Mouse (Mus musculus) heart, postnatal 25 days (tissue): ENCODE measurements around the gene Cfap58. TPM values are rescaled to one million over a fixed set of nuclear protein-coding genes. Genes with fewer than 3 reads are reported as not detected.
A peak's percentile ranks its signal among the peaks of the same experiment; 100 is the strongest.

ENCODE experiments used
- DNase-seq: peaks from one replicate; pipeline ENCODE4 v3.0.0; 2022; ENCODE audit warnings: low spot score
- intact Hi-C: fragments of 180-260 bp; cut with DNase I; formaldehyde crosslinking; loops from one replicate; pipeline ENCODE4 v1.15.1; 2025
- total RNA-seq, 2 experiments: library from RNA; stranded (reverse); gene quantifications; 2 replicates each; pipeline ENCODE4 v1.2.3; 2021

Cfap58 gene
- total RNA-seq = 1 to 10 TPM; 2.6 to 3.3 TPM

GRCm38 (mm10) chr19:47937443-47938406, at the start of gene Cfap58:
TSS of gene Cfap58 (plus strand) at chr19:47937675.
- DNase-seq = no peak
- intact Hi-C loops = no loop called here

GRCm38 (mm10) chr19:47888037-47888436, 49.4 kb upstream of the Cfap58 start:
- intact Hi-C loops = no loop called here

GRCm38 (mm10) chr19:47890489-47891130, 46.9 kb upstream of the Cfap58 start:
- DNase-seq = no peak
- intact Hi-C loops = no loop called here

More at GRCm38 (mm10) chr19:47888037-47888436, 49.4 kb upstream of the Cfap58 start:
- DNase-seq = no peak

GRCm38 (mm10) chr19:47891562-47892312, 45.7 kb upstream of the Cfap58 start:
- peak; percentile 61 for DNase-seq
- intact Hi-C loops = loop anchor here (2.0 kb wide), 1 partner anchor 17 kb away; no protein-coding TSS in a partner anchor

- no peak for DNase-seq
- intact Hi-C loops = loop anchor here (2.0 kb wide), 1 partner anchor 16 kb away; no protein-coding TSS in a partner anchor
These were observed 44.4 kb upstream of the Cfap58 start for GRCm38 (mm10) chr19:47893092-47893491.

- intact Hi-C loops = no loop called here
- DNase-seq = no peak
These were observed 38.9 kb upstream of the Cfap58 start for GRCm38 (mm10) chr19:47898472-47899079.

GRCm38 (mm10) chr19:47900012-47900411, 37.5 kb upstream of the Cfap58 start:
- no peak for DNase-seq
- intact Hi-C loops = no loop called here

GRCm38 (mm10) chr19:47900558-47900957, 36.9 kb upstream of the Cfap58 start:
- no peak for DNase-seq
- intact Hi-C loops = no loop called here

GRCm38 (mm10) chr19:47902316-47903201, 34.9 kb upstream of the Cfap58 start:
- intact Hi-C loops = no loop called here
- DNase-seq = no peak

- DNase-seq = no peak
- intact Hi-C loops = no loop called here
These were observed 33.8 kb upstream of the Cfap58 start for GRCm38 (mm10) chr19:47903679-47904078.

- intact Hi-C loops = no loop called here
- DNase-seq = no peak
These were observed 32.4 kb upstream of the Cfap58 start for GRCm38 (mm10) chr19:47905081-47905480.

GRCm38 (mm10) chr19:47905603-47906002, 31.9 kb upstream of the Cfap58 start:
- DNase-seq = no peak
- intact Hi-C loops = no loop called here

GRCm38 (mm10) chr19:47907596-47907995, 29.9 kb upstream of the Cfap58 start:
- intact Hi-C loops = no loop called here
- DNase-seq = no peak

GRCm38 (mm10) chr19:47908961-47909371, 28.5 kb upstream of the Cfap58 start:
- DNase-seq = no peak
- intact Hi-C loops = loop anchor here (2.0 kb wide), 1 partner anchor 16 kb away; no protein-coding TSS in a partner anchor

GRCm38 (mm10) chr19:47909387-47910116, 27.9 kb upstream of the Cfap58 start:
- intact Hi-C loops = loop anchor here (2.0 kb wide), 1 partner anchor 17 kb away; no protein-coding TSS in a partner anchor
- DNase-seq = no peak

GRCm38 (mm10) chr19:47910117-47910618, 27.3 kb upstream of the Cfap58 start:
- intact Hi-C loops = no loop called here
- no peak for DNase-seq

GRCm38 (mm10) chr19:47910751-47911150, 26.7 kb upstream of the Cfap58 start:
- DNase-seq = no peak
- intact Hi-C loops = no loop called here

GRCm38 (mm10) chr19:47913344-47913743, 24.1 kb upstream of the Cfap58 start:
- intact Hi-C loops = no loop called here
- no peak for DNase-seq
